Mouse (Mus musculus) naive thymus-derived CD4-positive, alpha-beta T cell, adult 2 months (primary cell): ENCODE results near the gene Gm20716.

Experiments
- DNase-seq: peaks from one replicate; pipeline ENCODE4 v3.0.0-alpha.2; 2011; ENCODE audit warnings: low read depth

The Gm20716 gene

DNA sequence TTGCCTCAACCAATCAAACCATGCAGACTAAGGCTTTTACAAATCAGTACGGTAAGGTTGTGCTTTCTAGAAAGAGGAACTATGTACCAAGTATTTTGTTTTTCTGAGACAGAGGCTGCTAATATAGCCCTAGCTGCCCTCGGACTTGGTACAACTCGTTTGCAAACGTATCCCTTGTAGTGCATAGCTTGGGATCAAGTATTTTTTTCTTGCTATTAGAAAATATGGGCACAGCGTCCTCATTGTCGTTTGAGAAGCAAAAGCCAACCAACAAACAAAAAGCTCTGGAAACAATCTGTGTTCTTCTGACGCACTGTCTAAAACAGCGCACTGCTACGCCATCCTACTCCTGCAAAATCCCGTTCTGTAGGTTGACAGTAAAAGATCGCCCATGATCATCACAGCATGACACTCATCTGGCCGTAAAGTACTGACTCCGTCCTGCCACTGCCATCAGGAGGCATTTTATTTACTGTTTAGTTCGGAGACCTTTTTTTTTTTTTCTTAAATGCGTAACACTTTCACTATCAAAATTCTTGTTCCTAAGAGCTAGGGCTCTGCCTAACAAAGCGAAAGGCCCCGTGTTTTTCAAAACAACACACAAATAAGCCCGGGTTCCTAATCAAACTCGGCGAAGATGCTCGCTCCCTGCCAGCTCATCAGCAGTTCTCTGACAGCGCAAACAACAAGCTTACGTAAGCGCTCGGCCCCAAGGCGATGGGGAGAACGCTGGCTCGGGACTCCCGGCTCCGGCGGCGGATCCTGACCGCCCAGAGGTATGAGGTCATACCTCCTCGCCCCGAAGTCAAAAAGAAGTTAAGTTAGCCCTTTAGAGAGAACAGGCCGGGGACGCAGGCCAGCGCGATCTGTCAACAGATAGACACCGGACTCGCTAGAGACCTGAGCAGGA lies 793 bp downstream of the Gm20716 start:
- peak; percentile 65 for DNase-seq

DNA sequence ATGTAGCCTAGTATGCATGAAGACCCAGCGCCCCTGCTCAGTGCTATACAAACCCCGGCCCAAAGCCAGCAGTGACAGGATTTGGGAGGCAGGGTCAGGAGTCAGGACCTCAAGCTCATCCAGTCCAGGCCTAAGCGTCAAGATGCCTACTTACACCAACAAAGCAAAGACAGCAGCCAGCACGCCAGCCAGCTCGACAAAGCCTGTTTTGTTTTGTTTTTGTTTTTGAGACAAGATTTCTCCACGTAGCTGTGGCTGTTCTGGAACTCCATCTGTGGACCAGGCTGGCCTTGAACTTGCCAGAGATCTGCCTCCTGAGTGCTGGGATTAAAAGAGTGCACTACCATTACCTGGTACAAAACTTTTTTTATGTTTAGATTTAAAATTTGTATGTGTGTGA lies 6.8 kb downstream of the Gm20716 start:
- DNase-seq: no peak

DNA sequence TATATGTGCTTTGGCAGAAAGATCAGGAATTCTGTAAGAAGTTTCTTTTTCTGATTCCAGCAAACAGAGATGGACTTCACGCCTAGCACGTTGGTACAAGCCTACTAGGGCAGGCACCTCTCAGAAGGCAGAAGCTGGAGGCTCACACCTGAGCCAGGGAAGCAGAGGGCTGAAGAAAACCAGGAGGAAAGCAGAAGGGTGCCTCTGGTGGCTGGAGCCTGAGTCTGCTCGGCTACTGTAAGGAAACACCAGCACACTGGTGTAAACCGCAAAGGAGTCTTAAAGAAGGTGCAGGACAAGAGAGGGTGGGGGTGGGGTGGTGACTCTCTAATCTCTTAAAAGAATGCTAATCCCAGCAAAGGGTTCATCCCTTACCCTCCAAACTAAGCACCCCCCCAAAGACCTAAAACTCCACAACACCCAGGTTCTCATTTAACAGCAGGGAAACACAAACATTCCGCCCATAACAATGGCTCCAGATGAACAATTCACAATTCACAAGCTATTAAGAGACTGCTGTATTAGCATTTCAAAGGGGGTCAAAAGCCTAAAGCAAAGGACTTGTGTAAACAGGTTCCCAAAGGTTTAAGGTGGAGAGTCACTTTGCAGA lies 16.3 kb downstream of the Gm20716 start:
- DNase-seq: no peak

DNA sequence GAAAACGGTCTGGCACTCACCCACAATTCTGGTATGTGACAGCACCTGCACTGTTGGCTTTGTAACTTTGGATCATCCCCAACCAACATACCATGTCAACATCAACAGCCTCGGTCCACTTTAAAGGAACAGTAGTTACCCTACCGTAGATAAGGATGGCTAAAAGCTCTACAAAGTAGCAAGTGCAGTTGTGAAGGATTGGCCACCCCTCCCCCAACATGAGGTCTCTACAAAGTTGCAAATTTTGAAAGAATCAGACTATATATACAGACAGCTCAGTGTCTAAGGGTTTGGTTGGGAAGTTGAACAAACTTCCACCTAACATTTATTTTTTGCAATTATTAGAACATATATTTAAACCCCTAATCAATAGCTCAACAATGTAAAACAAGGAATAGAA lies 22.3 kb downstream of the Gm20716 start:
- DNase-seq: no peak

DNA sequence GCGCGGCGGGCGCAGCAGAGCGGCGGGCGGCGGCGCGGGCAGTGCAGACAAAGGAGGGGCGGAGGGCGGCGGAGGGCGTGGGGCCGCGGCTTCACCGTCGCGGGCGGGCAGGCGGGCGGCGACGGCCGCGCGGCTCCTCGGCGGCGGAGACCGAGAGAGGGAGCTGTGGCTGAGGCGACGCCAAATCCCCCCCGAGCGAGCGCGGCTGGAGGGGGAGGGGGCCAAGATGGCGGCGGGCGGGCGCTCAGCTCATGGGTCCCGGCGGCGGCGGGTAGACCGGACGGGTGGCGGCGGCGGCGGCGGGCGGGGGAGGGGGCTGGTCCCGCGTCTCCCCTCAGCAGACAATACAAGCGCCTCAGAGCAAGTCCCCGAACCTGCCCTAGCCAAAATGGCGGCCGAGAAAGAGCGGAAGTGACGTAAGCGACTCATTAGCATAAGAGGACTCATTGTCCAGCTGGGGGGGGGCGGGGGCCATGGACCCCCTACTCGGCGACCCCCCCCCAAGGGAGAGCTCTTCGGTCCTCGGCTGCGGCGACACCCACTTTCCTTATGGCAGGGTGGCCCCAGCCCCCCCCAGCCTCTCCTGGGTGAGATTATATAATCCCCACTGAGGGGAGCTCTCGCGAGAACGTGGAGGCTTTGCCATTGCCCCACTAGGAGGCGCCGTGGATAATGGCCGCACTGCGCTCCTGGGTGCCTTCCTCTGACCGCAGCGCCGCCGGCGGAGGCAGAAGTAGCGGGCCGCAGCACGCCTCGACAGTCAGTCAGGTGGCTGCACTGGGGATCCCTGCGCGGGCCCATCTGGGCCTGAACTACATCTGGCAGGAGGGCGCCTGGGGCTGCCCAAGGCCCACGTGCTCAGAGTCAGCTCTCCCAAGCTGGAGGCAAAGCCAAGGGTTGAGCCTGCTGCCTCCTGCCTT lies 23.2 kb downstream of the Gm20716 start, which contains the start of gene Adnp:
TSS of gene Adnp (minus strand) at position 388 of the 920 bp plus-strand sequence.
- peak; percentile 99 for DNase-seq

DNA sequence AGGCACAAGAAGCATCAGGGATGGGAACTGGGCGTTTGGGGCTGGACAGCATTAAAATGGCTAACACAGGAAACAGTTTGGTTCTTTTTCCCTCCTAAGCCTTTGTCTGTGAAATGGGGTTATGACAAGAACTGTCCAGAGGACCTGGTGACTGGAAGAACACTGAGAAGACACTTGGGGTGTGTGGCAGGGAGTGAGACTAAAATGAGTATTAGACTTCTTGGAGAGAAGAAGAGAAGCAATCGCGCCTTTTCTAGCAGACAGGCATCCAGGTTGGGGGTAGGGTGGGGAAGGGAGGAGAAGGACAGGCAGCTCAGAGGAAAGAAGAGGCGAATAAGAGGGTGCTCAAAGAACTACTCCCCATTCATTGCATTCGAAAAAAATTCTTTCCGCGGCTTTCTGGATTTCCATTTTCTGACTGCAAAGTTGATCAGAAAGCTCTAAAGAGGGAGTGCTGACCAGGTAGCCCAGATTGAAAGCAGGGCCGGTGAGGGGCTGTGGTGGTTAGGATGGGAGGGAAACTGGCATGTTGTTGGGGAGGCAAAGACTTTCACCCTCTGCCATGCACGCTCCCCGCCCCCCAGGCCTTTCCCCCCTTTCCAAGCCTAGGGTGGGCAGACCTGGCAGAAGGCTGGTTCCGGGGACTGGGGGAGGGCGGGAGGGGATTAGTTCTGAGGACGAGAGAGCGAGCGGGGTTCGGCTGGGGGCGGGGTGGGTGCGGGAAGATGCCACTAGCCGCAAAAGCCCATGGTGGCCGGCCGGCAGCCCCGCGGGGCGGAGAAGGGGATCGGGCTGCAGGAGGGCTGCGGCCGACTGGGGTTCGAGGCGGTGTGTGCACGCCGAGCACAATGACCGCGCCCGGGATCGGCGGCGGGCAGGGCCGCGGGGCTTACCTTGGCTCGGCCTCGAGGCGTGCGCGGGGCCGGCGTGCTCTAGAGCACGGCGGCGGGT lies 24.2 kb downstream of the Gm20716 start:
- peak; percentile 47 for DNase-seq

DNA sequence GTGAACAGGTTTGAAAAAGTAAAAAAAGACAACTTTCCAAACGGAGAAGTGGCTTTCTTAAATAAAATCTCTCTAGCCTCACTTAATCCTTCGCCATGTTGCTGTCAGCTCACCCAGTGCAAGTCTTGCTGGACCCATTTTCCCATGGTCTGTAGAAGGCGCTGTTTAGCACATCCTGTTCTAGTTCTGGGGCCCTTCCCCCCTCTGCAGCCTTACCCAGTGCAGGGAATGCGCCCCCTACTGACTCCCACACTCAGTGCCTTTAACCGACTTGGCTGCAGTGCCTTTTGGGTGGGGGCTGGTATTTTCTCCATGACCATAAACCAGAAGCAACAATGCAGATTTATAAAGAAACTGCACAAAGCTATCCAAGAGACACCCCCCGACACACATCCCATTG lies 24.9 kb downstream of the Gm20716 start:
- DNase-seq: peak; percentile 98

DNA sequence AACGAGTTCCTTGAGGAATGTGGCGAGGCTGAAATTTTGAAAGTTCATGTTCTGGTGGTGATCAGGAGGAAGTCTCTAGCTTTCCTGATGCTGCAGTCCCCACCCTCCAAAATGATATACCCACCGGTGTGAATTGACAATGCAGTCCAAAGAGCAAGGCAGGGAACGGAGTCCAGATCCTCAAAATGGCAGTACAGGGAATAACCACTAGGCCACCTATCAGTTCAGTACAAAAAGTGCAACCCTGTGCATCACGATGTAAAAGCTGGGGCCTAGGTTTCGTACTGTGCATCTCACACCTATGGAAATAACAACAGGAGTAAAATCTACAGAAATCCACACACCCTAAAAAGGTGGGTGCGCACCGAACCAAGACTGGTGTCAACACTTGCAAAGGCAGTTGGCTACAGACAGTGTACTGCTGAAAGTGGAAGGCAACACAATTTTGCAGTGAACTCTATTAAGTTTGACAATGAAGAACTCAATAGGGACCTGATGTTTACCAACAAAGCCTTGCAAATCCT lies 25.6 kb downstream of the Gm20716 start:
- no peak for DNase-seq

DNA sequence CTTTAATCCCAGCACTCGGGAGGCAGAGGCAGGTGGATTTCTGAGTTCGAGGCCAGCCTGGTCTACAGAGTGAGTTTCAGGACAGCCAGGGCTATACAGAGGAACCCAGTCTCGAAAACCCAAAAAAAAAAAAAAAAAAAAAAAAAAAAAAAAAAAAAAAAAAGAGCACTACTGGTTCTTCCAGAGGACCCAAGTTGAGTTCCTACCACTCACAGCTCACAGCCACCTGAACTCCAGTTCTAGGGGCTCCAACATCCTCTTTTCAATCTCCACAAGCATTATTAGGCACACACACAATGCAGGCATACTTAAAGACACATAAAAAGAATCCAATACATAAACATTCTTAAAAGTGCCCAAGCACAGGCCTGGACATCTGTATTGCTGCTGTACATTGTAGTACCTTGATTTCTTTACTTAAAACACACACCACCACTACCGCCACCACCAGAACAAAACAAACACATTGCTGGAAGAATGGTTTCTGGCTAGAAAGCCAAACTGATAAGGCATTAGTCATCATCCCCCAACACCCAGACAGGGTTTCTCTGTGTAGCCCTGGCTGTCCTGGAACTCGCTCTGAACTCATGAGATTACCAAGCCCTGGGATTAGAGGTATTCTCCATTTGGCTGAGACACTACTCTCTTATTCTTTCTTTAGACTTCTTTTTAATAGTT lies 30.0 kb downstream of the Gm20716 start:
- no peak for DNase-seq

DNA sequence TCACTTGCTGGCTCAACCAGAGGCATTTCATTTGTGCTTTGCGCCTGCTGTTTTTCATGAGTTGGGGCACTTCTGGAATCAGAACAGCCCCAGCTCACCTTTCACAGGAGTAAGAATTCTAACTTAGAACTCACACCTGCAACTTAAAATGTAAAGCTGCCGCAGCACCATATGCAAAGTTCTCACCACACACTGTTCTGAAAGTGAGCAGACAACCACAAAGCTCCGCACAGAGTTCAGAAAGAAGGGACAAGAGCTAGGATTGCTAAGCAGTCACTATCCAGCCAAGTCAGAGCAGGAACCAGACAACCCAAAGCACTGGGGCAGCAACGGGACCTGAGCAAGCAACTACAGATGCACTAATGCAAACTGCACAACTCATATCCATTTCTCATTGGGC lies 30.7 kb downstream of the Gm20716 start:
- no peak for DNase-seq

DNA sequence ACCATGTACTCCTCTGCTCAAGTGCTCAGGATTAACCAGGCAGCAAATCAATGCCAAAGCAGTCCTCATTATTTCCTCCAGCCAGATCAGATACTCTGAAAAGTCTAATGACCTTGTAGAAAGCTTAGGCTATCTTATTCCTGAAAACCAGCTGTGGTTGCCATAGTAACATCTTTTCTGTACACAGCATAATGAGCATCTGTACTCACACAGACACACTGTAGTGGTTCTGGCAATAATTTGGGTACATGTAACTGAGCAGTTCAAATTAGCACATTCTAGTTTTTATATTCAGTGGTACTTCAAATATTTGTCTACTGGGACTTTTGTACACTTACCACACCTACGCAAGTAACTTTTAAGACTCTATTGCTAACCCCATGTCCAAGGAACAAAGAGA lies 31.7 kb downstream of the Gm20716 start:
- no peak for DNase-seq

DNA sequence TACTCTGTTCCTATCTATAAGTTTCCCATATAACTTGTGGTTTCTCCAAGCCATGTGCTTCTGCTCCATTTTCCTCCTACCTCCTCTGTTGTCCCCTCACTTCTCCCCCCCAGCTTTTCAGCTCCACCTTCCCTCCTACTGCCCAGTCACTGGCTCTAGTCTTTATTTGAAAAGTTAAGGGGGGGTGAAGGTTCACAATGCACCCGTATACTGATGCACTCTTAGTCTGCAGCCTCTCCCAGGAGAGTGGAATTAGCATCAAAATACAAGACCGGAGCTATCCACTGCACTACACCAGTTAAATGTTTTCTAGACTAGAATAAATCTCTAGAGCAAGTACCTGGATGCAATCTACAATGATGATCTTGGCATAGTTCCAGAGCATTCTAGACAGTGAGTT lies 34.4 kb downstream of the Gm20716 start:
- DNase-seq: no peak

DNA sequence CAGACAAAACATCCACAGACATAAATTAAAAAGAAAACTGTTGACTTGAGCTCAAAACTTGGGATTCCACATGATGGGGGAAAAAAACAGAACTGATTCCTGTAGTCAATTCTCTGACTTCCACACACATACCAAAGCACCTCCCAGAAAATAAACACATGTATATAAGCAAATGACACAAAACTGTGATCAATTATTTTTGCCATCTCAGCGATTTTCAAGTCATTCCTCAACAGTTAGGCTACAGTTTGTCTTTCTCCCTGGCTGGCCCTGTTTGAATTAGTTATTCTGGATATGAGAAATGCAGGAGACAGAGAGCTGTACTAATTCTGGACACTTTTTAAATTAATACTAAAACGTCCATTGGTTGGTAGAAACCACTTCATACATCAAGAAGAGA lies 36.5 kb downstream of the Gm20716 start:
- no peak for DNase-seq

DNA sequence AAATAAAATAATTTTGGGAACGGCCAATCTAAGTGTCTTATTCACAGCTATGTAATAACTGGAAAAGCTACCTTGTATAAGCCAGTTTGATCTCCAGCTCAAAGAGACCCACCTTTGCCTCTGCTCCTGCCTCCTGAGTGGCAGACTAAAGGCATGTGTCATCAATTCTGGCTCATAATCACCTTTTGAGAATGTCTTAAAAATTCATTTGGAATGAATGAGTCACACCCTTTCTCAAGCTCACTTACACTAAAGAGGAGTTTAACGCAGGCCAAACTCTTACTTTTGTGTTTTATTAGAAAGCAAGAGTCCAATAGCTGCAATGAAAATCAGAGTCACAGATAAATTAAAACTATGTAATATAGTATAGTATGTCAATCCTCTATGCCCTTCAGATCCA lies 38.3 kb downstream of the Gm20716 start:
- DNase-seq: no peak

DNA sequence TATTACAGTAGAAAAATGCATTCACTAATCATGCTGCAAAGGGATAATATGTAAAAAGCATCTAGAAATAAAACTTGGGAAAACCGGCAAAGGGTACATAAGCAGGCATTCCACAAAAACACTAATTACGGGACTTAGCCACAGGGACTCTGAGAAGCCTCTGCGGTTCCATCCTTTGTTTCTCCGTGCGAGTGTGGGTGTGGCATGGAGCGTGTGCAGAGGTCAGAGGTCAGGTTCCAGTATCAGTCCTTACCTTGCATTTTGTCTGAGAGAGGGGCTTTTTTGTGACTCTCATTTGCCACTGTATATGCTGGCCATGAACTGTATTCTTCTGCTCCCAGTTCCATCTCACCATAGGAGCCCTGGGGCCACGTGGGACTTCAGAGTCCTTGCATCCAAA lies 54.2 kb downstream of the Gm20716 start:
- no peak for DNase-seq

DNA sequence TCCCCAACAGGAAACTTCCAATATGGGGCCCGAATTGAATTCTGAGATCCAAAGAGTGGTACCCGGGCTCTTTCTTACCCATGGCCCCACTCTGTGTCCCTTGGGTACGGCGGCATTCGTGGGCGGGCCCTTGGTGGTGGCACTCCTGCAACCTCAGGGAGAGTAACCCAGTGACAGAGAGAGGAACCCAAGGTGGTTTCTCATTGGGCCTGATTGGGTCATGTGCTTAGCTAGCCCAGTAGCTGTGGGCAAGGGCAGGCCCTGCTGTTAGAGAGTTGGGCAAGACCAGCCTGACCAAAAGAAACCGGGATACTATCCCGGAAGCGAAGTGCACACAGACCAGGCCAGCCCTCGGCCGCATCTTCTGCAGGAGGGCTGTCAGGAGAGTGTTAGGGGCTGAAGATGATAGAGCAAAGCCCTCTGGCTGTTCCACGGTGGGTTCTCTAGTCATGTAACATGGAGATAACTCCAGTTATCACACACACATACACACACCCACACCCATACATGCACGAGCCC lies 59.9 kb downstream of the Gm20716 start:
- peak; percentile 68 for DNase-seq

DNA sequence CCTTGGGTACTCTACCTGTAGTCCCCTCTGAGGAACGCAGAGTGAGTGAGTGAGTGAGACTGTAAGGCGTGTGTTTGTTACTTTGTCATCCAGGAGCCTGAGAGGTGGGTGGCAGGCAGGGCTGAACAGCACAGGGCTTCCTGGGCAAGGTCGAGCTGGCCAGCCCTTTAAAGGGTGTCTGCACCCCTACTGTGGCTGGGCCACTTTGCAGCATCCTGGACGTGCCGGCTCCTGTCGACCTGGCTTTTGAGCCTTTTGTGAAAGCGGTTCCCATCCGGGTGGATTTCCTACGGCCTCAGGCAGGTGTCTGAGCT lies 60.4 kb downstream of the Gm20716 start:
- no peak for DNase-seq

DNA sequence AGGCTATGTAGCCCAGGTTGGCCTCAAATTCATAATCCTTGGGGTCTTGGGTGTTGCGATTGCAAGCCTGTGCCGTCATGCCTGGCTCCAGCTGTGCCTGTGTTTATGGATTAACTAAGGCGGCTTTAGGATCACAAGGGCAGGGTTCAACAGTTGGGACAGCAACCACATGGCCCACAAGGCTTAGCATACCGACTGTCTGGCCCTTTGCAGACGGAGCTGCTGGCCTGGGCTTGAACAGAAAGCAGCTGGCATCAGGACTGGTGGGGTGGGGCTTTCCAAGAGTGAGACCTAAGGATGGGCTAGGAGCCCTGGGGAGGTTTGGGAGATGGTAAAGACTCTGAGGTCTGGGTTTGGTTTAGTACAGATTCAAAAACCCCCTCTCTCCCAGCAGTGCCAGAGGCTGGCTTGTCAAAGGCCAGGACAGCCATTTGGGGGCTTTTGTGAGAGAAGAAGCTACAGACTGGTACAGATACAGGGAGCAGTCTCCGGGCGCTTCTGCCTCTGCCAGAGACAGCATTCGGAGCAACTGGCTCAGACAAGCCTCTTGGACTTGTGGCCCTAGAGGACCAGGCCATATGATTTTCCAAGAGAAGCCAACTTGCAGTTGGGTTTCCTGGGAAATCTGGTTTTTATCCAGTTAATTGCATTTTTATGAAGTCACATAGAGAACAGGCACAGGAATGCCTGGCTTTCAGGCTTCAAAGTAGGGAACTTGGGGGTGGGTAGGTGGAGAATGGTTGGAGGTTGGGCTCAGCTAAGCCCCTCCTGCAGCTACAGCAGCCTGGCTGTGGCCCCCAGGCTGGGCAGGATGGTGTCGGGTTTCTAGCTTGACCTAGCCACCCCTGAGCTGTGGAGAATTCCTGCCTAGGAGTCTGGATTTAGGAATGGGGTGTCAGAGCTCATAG lies 61.0 kb downstream of the Gm20716 start:
- no peak for DNase-seq

DNA sequence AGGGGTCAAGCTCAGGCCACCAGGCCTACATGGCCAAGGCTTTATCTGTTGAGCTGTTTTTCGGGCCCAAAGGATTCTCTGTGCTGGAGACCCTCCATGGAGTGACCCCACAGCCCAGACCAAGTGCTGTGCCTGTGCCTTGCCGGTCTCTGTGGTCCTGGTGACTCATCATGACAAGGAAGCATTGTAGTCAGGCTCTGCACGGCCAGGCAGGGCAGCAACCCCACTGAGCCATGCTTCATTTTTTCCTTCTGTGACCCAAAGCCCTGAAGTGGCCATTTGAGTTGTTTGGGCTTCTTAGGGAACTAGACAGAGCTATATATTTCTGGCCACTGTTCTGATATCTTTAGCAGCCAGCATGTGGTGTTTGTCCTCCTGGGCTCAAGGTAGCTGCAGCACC lies 62.4 kb downstream of the Gm20716 start:
- no peak for DNase-seq
